In the genomic region with DNA sequence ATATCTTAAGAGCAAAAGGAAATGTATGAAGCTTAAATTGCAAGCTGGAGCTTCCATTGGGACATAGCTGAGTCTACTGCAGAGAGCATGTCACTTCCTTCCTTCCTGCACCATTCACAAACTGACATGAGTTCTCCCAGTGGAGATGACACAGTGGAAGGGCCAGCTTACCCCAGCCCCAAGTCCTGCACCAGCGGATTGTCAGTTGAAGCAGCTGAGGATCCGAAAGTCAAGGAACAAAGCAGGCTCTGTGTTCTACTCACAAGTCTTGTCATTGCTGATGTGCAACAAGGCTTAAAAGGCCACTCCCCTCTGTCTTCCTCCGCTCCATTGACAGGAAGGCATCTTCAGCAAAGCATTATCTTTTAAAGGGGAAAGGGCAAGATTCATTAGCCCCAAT, we compare ENCODE assay signal across 31 mouse cellular contexts.
DNase-seq lines count a peak whose midpoint lies in the region; ATAC-seq lines count a peak whose summit lies in the region.
"Had no signal": no experiment of that assay in that cellular context is flagged by ENCODE, and none has a peak within 500 bp of the region (broad histone marks: within the 10 kb centered on the region; RNA-seq: fewer than 3 reads in every experiment).

No protein-coding gene starts in this region.

- WGBS in heart, embryonic 12.5 days = 65% methylated on average over 3 of the region's 3 CpGs
- 26% methylated on average over 3 of the region's 3 CpGs for WGBS in midbrain, embryonic 11.5 days
- 39% methylated on average over 3 of the region's 3 CpGs for WGBS in midbrain, embryonic 15.5 days

- no peak overlapping the region for H3K4me2 ChIP-seq in heart, embryonic 12.5 days
- H3K4me2 ChIP-seq in midbrain, embryonic 11.5 days = no peak overlapping the region
- H3K4me2 ChIP-seq in midbrain, embryonic 15.5 days = no peak overlapping the region
- H3K4me2 ChIP-seq: hindbrain, embryonic 13.5 days; limb, embryonic 15.5 days; liver, embryonic 13.5 days; midbrain, embryonic 12.5 days had no signal

- no peak overlapping the region for H3K4me3 ChIP-seq in heart, embryonic 12.5 days
- H3K4me3 ChIP-seq in midbrain, embryonic 11.5 days (ENCODE audit: low read depth, low read length) = no peak overlapping the region
- no peak overlapping the region for H3K4me3 ChIP-seq in midbrain, embryonic 15.5 days
- H3K4me3 ChIP-seq: erythroblast, embryonic 14.5 days; hindbrain, embryonic 13.5 days; limb, embryonic 10.5 days; limb, embryonic 15.5 days; liver, embryonic 13.5 days; midbrain, embryonic 12.5 days had no signal

- H3K27ac ChIP-seq in heart, embryonic 12.5 days (ENCODE audit: poor library complexity, severe bottlenecking) = no peak overlapping the region
- H3K27ac ChIP-seq in midbrain, embryonic 11.5 days (ENCODE audit: low read depth, low read length) = no peak overlapping the region
- no peak overlapping the region for H3K27ac ChIP-seq in midbrain, embryonic 15.5 days
- H3K27ac ChIP-seq: hindbrain, embryonic 13.5 days; limb, embryonic 10.5 days; limb, embryonic 15.5 days; liver, embryonic 13.5 days; midbrain, embryonic 12.5 days; stomach, postnatal 0 days had no signal

- no peaks in the 10 kb centered on the region for H3K9me3 ChIP-seq in heart, embryonic 12.5 days (replicated peaks)
- H3K9me3 ChIP-seq in midbrain, embryonic 11.5 days (ENCODE audit: control insufficient read depth, low read length) = no peaks in the 10 kb centered on the region
- H3K9me3 ChIP-seq in midbrain, embryonic 15.5 days = no peaks in the 10 kb centered on the region
- H3K9me3 ChIP-seq: hindbrain, embryonic 13.5 days; limb, embryonic 10.5 days; limb, embryonic 15.5 days; liver, embryonic 13.5 days; midbrain, embryonic 12.5 days had no signal

- H3K36me3 ChIP-seq in heart, embryonic 12.5 days = no peaks in the 10 kb centered on the region
- H3K36me3 ChIP-seq in midbrain, embryonic 11.5 days (ENCODE audit: control insufficient read depth, insufficient read depth, low read length) = no peaks in the 10 kb centered on the region
- H3K36me3 ChIP-seq in midbrain, embryonic 15.5 days (replicated peaks) = no peaks in the 10 kb centered on the region
- H3K36me3 ChIP-seq: hindbrain, embryonic 13.5 days; limb, embryonic 10.5 days; limb, embryonic 15.5 days; liver, embryonic 13.5 days; midbrain, embryonic 12.5 days had no signal

- H3K4me1 ChIP-seq in heart, embryonic 12.5 days (replicated peaks) = peaks cover 8% of the 10 kb centered on the region
- H3K4me1 ChIP-seq in midbrain, embryonic 11.5 days (ENCODE audit: control insufficient read depth, insufficient read depth, low read length) = no peaks in the 10 kb centered on the region; the same call in 1 of the 2 replicates
- no peaks in the 10 kb centered on the region for H3K4me1 ChIP-seq in midbrain, embryonic 15.5 days
- H3K4me1 ChIP-seq: limb, embryonic 10.5 days; liver, embryonic 13.5 days had no signal

- DNase-seq in heart, adult 11 months = peak; percentile 71
- DNase-seq in midbrain, embryonic 11.5 days (ENCODE audit: low spot score, missing footprints) = no peak
- peak; percentile 32 for DNase-seq in retina, embryonic 14.5 days (ENCODE audit: low spot score)
- no peak for DNase-seq in layer of hippocampus, postnatal 36 days
- DNase-seq: adrenal gland, adult 2 months; adrenal gland, postnatal 36 days; cerebellum, adult 8-10 months; cerebellum, postnatal 25 days; gastrocnemius, postnatal 25 days; heart, adult 18-20 months; heart, postnatal 14 days; kidney, adult 9 months; kidney, postnatal 10 days; liver, embryonic 13.5 days; lung, adult 18-20 months; lung, postnatal 10 days; right cerebral cortex, adult 18-20 months; spleen, adult 18-20 months; thymus, adult 2 months; thymus, postnatal 4 days had no signal

- H3K27me3 ChIP-seq in heart, embryonic 12.5 days (replicated peaks) = no peaks in the 10 kb centered on the region
- no peaks in the 10 kb centered on the region for H3K27me3 ChIP-seq in midbrain, embryonic 11.5 days (ENCODE audit: control insufficient read depth, insufficient read depth, low read length)
- H3K27me3 ChIP-seq in midbrain, embryonic 15.5 days (replicated peaks) = no peaks in the 10 kb centered on the region
- H3K27me3 ChIP-seq: hindbrain, embryonic 13.5 days; limb, embryonic 15.5 days; liver, embryonic 13.5 days; midbrain, embryonic 12.5 days had no signal

- ATAC-seq in heart, embryonic 12.5 days (ENCODE audit: insufficient number of reproducible peaks, low FRiP score) = no peak
- 0 out of 2 replicates have a peak, but pooled peaks have one; percentile 24 for ATAC-seq in midbrain, embryonic 11.5 days (ENCODE audit: low FRiP score)
- ATAC-seq in midbrain, embryonic 15.5 days (replicated peaks) = no peak
- ATAC-seq: activated CD4-positive, CD25-positive, alpha-beta regulatory T cell, adult 4 months; forebrain, embryonic 14.5 days; intestine, postnatal 0 days had no signal

- H3K9ac ChIP-seq in heart, embryonic 12.5 days = no peak overlapping the region
- H3K9ac ChIP-seq in midbrain, embryonic 11.5 days (ENCODE audit: low read length) = no peak overlapping the region
- H3K9ac ChIP-seq in midbrain, embryonic 15.5 days = no peak overlapping the region
- H3K9ac ChIP-seq: hindbrain, embryonic 13.5 days; limb, embryonic 15.5 days; liver, embryonic 13.5 days; midbrain, embryonic 12.5 days had no signal

Comparison
In these comparisons a context has a peak if more than half of its experiments do, and no peak if none do; other contexts are left out.
1. DNase-seq: peak in heart, adult 11 months (single experiment) and retina, embryonic 14.5 days (single experiment); none in midbrain, embryonic 11.5 days (single experiment) and layer of hippocampus, postnatal 36 days (0 of 2).